Mouse (Mus musculus): ENCODE results near the gene Rab22a. TPM values are rescaled to one million over a fixed set of nuclear protein-coding genes. Genes with fewer than 3 reads are reported as not detected.
"Not testable (repeated sequence)": the region's sequence is repeated elsewhere in the genome, so short reads cannot be mapped to it uniquely, and the experiment has no call there.

Rab22a gene
- total and polyA plus RNA-seq, 3 experiments, result 5.9 to 16.9 (median 9.3) TPM

GRCm38 (mm10) chr2:173707626-173708025 is 48.1 kb downstream of the Rab22a start:
- H3K9ac ChIP-seq (ENCODE audit: insufficient read depth, low read depth); in situ Hi-C loops (cut with MboI; ENCODE audit: low pct_ligation_motif_present, low pct_unique_long_range_greater_than_20kb, low sequenced_read_pairs); H3K4me3 ChIP-seq (replicated peaks in 1 of 3; ENCODE audit: low read depth in 2 of 3, low read length in 2 of 3, poor library complexity in 1 of 3); H3K9me3 ChIP-seq (replicated peaks; ENCODE audit: low read length); H3K4me1 ChIP-seq (ENCODE audit: control insufficient read depth in 1 of 2, insufficient read depth in 2 of 2); H3K79me2 ChIP-seq (replicated peaks; ENCODE audit: control insufficient read depth, extremely low read depth, insufficient read depth, poor library complexity, severe bottlenecking); H3K4me2 ChIP-seq (ENCODE audit: insufficient read depth, low read depth, poor library complexity, severe bottlenecking); H3K27me3 ChIP-seq (replicated peaks); H3K27ac ChIP-seq (ENCODE audit: insufficient read depth, low read depth); DNase-seq (ENCODE audit: extremely low read depth); dilution Hi-C loops (cut with MboI; ENCODE audit: extremely low pct_ligation_motif_present, extremely low pct_unique_long_range_greater_than_20kb, low sequenced_read_pairs): not testable (repeated sequence)
- peaks cover 10 to 48% of the 10 kb centered on the region in 2 experiments for H3K36me3 ChIP-seq (replicated peaks in 1 of 2; ENCODE audit: control insufficient read depth in 1 of 2, insufficient read depth in 1 of 2, low read length in 1 of 2)

- no peak overlapping the region for H3K4me3 ChIP-seq (replicated peaks in 1 of 3; ENCODE audit: low read depth in 2 of 3, low read length in 2 of 3, poor library complexity in 1 of 3)
- dilution Hi-C loops (cut with MboI; ENCODE audit: extremely low pct_ligation_motif_present, extremely low pct_unique_long_range_greater_than_20kb, low sequenced_read_pairs) (no loop called here), in situ Hi-C loops (cut with MboI; ENCODE audit: low pct_ligation_motif_present, low pct_unique_long_range_greater_than_20kb, low sequenced_read_pairs) (no loop called here)
- H3K36me3 ChIP-seq (replicated peaks in 1 of 2; ENCODE audit: control insufficient read depth in 1 of 2, insufficient read depth in 1 of 2, low read length in 1 of 2), result peaks cover 3 to 26% of the 10 kb centered on the region in 2 experiments
- no peak overlapping the region for H3K9ac ChIP-seq (ENCODE audit: insufficient read depth, low read depth)
- H3K27me3 ChIP-seq (replicated peaks), result no peaks in the 10 kb centered on the region
- TF ChIP-seq JUN (IDR thresholded peaks at IDR 0.05; ENCODE audit: insufficient read depth, low read depth, low read length), result no peak
- no peak for TF ChIP-seq ZC3H11A (IDR thresholded peaks at IDR 0.05; ENCODE audit: low read depth, low read length)
- H3K4me2 ChIP-seq (ENCODE audit: insufficient read depth, low read depth, poor library complexity, severe bottlenecking), result no peak overlapping the region
- DNase-seq (ENCODE audit: extremely low read depth), result no peak
- no peaks in the 10 kb centered on the region for H3K9me3 ChIP-seq (replicated peaks; ENCODE audit: low read length)
- no peaks in the 10 kb centered on the region for H3K4me1 ChIP-seq (ENCODE audit: control insufficient read depth in 1 of 2, insufficient read depth in 2 of 2)
- no peaks in the 10 kb centered on the region for H3K79me2 ChIP-seq (replicated peaks; ENCODE audit: control insufficient read depth, extremely low read depth, insufficient read depth, poor library complexity, severe bottlenecking)
- H3K27ac ChIP-seq (ENCODE audit: insufficient read depth, low read depth), result no peak overlapping the region
These were observed 50.6 kb downstream of the Rab22a start for GRCm38 (mm10) chr2:173710193-173710592.

- H3K4me1 ChIP-seq (ENCODE audit: control insufficient read depth in 1 of 2, insufficient read depth in 2 of 2), result no peaks in the 10 kb centered on the region
- dilution Hi-C loops (cut with MboI; ENCODE audit: extremely low pct_ligation_motif_present, extremely low pct_unique_long_range_greater_than_20kb, low sequenced_read_pairs), result no loop called here
These were observed 53.1 kb downstream of the Rab22a start for GRCm38 (mm10) chr2:173712656-173713055.

More at GRCm38 (mm10) chr2:173712656-173713055, 53.1 kb downstream of the Rab22a start:
- no peaks in the 10 kb centered on the region for H3K79me2 ChIP-seq (replicated peaks; ENCODE audit: control insufficient read depth, extremely low read depth, insufficient read depth, poor library complexity, severe bottlenecking)
- H3K4me3 ChIP-seq (replicated peaks in 1 of 3; ENCODE audit: low read depth in 2 of 3, low read length in 2 of 3, poor library complexity in 1 of 3), result no peak overlapping the region
- no peak overlapping the region for H3K9ac ChIP-seq (ENCODE audit: insufficient read depth, low read depth)
- in situ Hi-C loops (cut with MboI; ENCODE audit: low pct_ligation_motif_present, low pct_unique_long_range_greater_than_20kb, low sequenced_read_pairs), result no loop called here
- H3K4me2 ChIP-seq (ENCODE audit: insufficient read depth, low read depth, poor library complexity, severe bottlenecking), result no peak overlapping the region
- H3K27me3 ChIP-seq (replicated peaks), result no peaks in the 10 kb centered on the region
- TF ChIP-seq CHD2 (IDR thresholded peaks at IDR 0.05; ENCODE audit: low read length) (no peak), BHLHE40 (IDR thresholded peaks at IDR 0.05; ENCODE audit: low read depth, low read length) (no peak), USF1 (IDR thresholded peaks at IDR 0.05; ENCODE audit: low read depth, low read length) (no peak), ZKSCAN1 (IDR thresholded peaks at IDR 0.05; ENCODE audit: borderline replicate concordance, low read depth, low read length) (no peak), MYC (IDR thresholded peaks at IDR 0.05; ENCODE audit: low read depth, low read length) (no peak), USF2 (conservative IDR thresholded peaks at IDR 0.05; ENCODE audit: low read depth, low read length) (no peak), ETS1 (conservative IDR thresholded peaks at IDR 0.05; ENCODE audit: low read depth, low read length) (no peak), IRF4 (IDR thresholded peaks at IDR 0.05; ENCODE audit: low read depth, low read length) (no peak), HCFC1 (IDR thresholded peaks at IDR 0.05; ENCODE audit: low read depth, low read length) (no peak), KAT2A (IDR thresholded peaks at IDR 0.05; ENCODE audit: insufficient replicate concordance, low read length) (no peak), POLR2A (IDR thresholded peaks at IDR 0.05; ENCODE audit: low read depth, low read length) (no peak), MXI1 (IDR thresholded peaks at IDR 0.05; ENCODE audit: low read depth, low read length) (no peak), PAX5 (IDR thresholded peaks at IDR 0.05; ENCODE audit: low read length) (no peak), ELF1 (IDR thresholded peaks at IDR 0.05; ENCODE audit: low read depth, low read length) (no peak), NELFE (IDR thresholded peaks at IDR 0.05; ENCODE audit: low read depth, low read length) (no peak), ZMIZ1 (IDR thresholded peaks at IDR 0.05; ENCODE audit: low read depth, low read length) (no peak), RCOR1 (conservative IDR thresholded peaks at IDR 0.05; ENCODE audit: low read depth, low read length) (no peak)
- H3K36me3 ChIP-seq (replicated peaks in 1 of 2; ENCODE audit: control insufficient read depth in 1 of 2, insufficient read depth in 1 of 2, low read length in 1 of 2), result peaks cover 3 to 13% of the 10 kb centered on the region in 2 experiments
- peaks cover 2% of the 10 kb centered on the region for H3K9me3 ChIP-seq (replicated peaks; ENCODE audit: low read length)
- no peak for DNase-seq (ENCODE audit: extremely low read depth)
- H3K27ac ChIP-seq (ENCODE audit: insufficient read depth, low read depth), result no peak overlapping the region
